Mouse (Mus musculus) small intestine, adult 2 months (tissue): ENCODE data around the gene Vav1. TPM values are rescaled to one million over a fixed set of nuclear protein-coding genes. Genes with fewer than 3 reads are reported as not detected.

Experiments used
- H3K27ac ChIP-seq: fragments of 200-500 bp; 2 replicates; pipeline ENCODE4 v1.5.1; 2012; ENCODE audit warnings: low read depth, low read length, control low read depth, inconsistent platforms; ENCODE audit not compliant: insufficient read depth
- H3K27me3 ChIP-seq: fragments of 200-500 bp; 2 replicates; pipeline ENCODE4 v1.6.1; 2012; ENCODE audit warnings: mild to moderate bottlenecking, moderate library complexity, low read length, inconsistent platforms; ENCODE audit not compliant: control insufficient read depth, insufficient read depth
- H3K36me3 ChIP-seq: fragments of 200-500 bp; 2 replicates; pipeline ENCODE4 v1.6.1; 2012; ENCODE audit warnings: mild to moderate bottlenecking, low read length, control low read depth, inconsistent platforms; ENCODE audit not compliant: control insufficient read depth, insufficient read depth
- H3K4me1 ChIP-seq: fragments of 200-500 bp; 2 replicates; pipeline ENCODE4 v1.6.1; 2012; ENCODE audit warnings: low read length, inconsistent platforms, mixed read lengths; ENCODE audit not compliant: control insufficient read depth, insufficient read depth, insufficient read length
- H3K4me3 ChIP-seq: fragments of 200-500 bp; 2 replicates; pipeline ENCODE4 v1.5.1; 2012; ENCODE audit warnings: low read depth, mild to moderate bottlenecking, control low read depth, inconsistent platforms, low read length, moderate library complexity
- CTCF ChIP-seq: fragments of 200-500 bp; IDR thresholded peaks from 2 replicates; pipeline ENCODE4 v1.5.1; 2012; ENCODE audit warnings: low read depth, mild to moderate bottlenecking, control low read depth, inconsistent platforms, low read length, moderate library complexity, mixed read lengths; ENCODE audit not compliant: insufficient replicate concordance, insufficient read length; ENCODE audit errors: extremely low read depth
- POLR2A ChIP-seq: fragments of 200-500 bp; IDR thresholded peaks from 2 replicates; pipeline ENCODE4 v1.6.1; 2012; ENCODE audit warnings: low read depth, mild to moderate bottlenecking, control low read depth, inconsistent platforms, low read length, moderate library complexity
- WGBS: fragments of 180-500 bp; shearing (Covaris S2); methylation state at CpG from one replicate; pipeline ENCODE4 v1.1.7; 2018; 5-methylcytosine and 5-hydroxymethylcytosine counted together
- polyA plus RNA-seq: library from polyadenylated mRNA; depleted of rRNA; stranded (reverse); fragments of >200 nt; gene quantifications from 2 replicates; pipeline ENCODE4 v1.2.3, GENCODE M21; 2012

Vav1 gene
- polyA plus RNA-seq, 1 experiment, result 6.1 TPM

DNA sequence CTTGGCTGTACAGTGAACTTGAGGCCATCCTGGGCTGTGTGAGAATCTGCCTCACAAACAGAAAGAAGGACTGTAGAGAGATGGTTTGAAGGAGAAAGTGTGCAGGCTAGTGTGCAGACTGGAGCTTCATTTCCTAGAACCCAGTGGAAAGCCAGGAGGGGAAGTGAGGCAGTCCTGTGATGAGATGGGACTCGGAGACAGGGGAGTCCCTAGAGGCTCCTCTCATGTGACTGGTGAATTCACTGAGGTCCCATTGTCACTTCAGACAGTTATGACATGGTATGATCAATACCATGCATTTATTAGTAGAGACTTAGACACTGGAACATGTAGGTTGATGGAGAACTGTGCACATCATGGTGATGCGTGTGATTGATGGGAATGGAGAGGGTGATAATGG, 13.4 kb downstream of the Vav1 start:
- H3K27me3 ChIP-seq, result no peaks in the 10 kb centered on the region
- TF ChIP-seq POLR2A (no peak), CTCF (no peak)
- no peaks in the 10 kb centered on the region for H3K4me1 ChIP-seq
- H3K36me3 ChIP-seq, result no peaks in the 10 kb centered on the region
- no peak overlapping the region for H3K27ac ChIP-seq
- WGBS, result 93% methylated on average over 2 of the region's 2 CpGs
- no peak overlapping the region for H3K4me3 ChIP-seq

DNA sequence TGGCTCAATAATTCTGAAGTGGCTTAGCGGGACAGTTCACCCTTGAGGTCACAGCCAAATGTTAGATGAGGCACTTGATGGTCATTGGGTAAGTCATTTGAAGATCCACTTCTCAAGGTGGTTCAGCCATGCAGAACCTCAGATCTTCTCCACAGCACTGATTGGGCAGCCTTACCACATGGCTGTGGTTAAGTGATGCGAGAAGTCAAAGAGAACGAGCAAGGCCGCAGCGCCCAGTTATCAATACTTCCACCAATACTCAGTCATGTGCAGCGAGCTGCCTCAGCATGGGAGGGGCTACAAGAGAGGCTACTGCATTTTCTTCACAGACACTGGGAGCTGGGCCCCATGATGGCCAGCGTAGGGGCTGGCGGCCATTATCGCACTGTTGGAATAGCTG, 14.1 kb downstream of the Vav1 start:
- Histone ChIP-seq H3K4me3 (no peak overlapping the region), H3K36me3 (no peaks in the 10 kb centered on the region), H3K27ac (no peak overlapping the region), H3K4me1 (no peaks in the 10 kb centered on the region), H3K27me3 (no peaks in the 10 kb centered on the region)
- WGBS, result 92% methylated on average over 9 of the region's 9 CpGs
- TF ChIP-seq CTCF (no peak), POLR2A (no peak)

DNA sequence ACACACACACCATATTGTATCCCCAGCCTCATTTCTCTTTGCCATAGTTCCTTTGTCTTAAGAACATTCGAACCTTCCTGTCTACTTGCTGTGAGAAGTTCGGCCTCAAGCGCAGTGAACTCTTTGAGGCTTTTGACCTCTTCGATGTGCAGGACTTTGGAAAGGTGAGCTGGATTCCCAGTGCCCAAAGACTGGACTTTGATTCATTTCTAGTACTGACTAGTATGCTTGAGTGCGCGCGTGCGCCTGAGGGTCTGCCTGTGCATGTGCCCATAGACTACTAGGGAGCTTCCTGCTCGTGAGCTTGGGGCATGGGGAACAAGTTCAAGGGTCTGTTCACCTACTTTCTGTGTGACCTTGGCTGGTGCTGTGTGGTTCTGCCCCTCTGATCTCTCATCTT, 17.0 kb downstream of the Vav1 start:
- TF ChIP-seq CTCF (no peak), POLR2A (no peak)
- Histone ChIP-seq H3K4me3 (no peak overlapping the region), H3K4me1 (no peaks in the 10 kb centered on the region), H3K27me3 (no peaks in the 10 kb centered on the region), H3K36me3 (no peaks in the 10 kb centered on the region), H3K27ac (no peak overlapping the region)
- 92% methylated on average over 9 of the region's 9 CpGs for WGBS

DNA sequence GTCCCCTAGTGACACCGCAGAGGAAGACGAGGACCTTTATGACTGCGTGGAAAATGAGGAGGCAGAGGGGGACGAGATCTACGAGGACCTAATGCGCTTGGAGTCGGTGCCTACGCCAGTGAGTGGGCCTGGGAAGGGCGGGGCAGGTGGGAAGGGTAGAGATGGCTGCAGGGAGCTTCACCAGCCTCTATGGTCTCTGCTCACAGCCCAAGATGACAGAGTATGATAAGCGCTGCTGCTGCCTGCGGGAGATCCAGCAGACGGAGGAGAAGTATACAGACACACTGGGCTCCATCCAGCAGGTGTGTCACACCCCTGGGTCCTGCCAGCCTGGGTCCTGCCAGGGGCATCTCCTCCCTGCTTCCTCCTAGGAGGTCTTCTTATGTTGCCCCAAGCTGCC, 18.1 kb downstream of the Vav1 start:
- Histone ChIP-seq H3K4me1 (no peaks in the 10 kb centered on the region), H3K27me3 (no peaks in the 10 kb centered on the region), H3K27ac (no peak overlapping the region), H3K36me3 (no peaks in the 10 kb centered on the region), H3K4me3 (no peak overlapping the region)
- 82% methylated on average over 12 of the region's 12 CpGs for WGBS
- TF ChIP-seq POLR2A (no peak), CTCF (no peak)

DNA sequence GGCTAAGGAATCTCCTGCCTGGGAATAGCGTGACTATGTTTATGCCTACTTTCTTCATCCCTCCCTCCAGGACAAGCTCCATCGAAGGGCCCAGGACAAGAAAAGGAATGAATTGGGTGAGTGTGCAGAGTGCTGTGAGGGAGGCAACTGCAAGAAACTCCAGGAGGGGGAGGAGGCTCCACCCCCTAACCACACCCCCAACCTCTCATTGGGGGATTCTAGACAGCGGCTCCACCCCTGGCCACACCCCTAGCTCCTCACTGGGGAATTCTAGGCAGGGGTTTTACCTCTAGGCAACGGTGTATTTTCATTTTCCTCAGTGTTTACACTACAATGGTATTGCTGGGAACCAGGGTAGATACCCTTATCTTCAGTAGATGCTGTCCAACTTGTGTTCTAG, 26.7 kb downstream of the Vav1 start:
- TF ChIP-seq POLR2A (no peak), CTCF (no peak)
- Histone ChIP-seq H3K36me3 (peaks cover 2% of the 10 kb centered on the region; the same call in 1 of the 2 replicates), H3K27me3 (no peaks in the 10 kb centered on the region), H3K27ac (no peak overlapping the region), H3K4me3 (no peak overlapping the region), H3K4me1 (peaks cover 4% of the 10 kb centered on the region; the same call in 1 of the 2 replicates)
- WGBS, result 61% methylated on average over 4 of the region's 4 CpGs

DNA sequence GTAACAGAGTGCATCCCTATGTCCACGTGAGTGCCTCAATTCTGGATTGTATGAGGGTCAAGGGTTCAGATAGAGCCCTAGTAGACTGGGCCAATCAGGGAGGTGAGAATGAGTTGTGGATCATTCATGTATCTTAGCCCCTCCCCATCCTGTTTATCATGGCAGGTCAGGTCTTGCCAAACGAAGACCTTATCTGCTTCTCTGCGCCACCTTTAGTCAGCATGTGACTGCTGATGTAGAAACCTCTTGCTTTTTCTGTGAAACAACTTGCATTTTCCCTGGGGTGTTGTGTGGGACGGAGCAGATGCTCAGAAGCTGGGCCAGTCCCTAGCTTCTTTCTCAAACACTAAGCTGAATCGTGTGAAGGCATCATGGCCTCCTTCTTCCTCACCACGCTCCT, 28.2 kb downstream of the Vav1 start:
- peaks cover 5% of the 10 kb centered on the region; the same call in 1 of the 2 replicates for H3K4me1 ChIP-seq
- H3K27ac ChIP-seq, result no peak overlapping the region
- TF ChIP-seq POLR2A, result no peak
- TF ChIP-seq CTCF, result no peak
- WGBS, result 54% methylated on average over 6 of the region's 6 CpGs
- H3K27me3 ChIP-seq, result no peaks in the 10 kb centered on the region
- no peak overlapping the region for H3K4me3 ChIP-seq
- peaks cover 2% of the 10 kb centered on the region; the same call in 1 of the 2 replicates for H3K36me3 ChIP-seq

DNA sequence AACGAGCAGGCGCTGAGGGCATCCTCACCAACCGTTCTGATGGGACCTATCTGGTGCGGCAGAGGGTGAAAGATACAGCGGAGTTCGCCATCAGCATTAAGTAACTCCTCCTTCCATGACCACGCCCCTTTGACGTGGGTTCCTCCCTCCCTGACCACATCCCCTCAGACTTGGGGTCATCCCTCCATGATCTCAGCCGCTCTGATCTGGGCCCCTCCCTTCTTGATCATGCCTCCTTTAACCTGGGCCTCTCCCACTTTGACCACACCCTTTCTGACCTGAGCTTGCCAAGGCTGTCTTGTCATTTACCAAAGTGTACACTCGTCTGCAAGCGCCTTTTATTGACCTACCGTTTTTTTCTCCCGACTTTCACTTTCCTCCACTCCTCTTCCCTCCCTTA, 32.9 kb downstream of the Vav1 start:
- Histone ChIP-seq H3K27me3 (no peaks in the 10 kb centered on the region), H3K4me1 (peaks cover 4% of the 10 kb centered on the region; the same call in 1 of the 2 replicates), H3K27ac (no peak overlapping the region), H3K36me3 (peaks cover 2% of the 10 kb centered on the region; the same call in 1 of the 2 replicates), H3K4me3 (peak overlapping the region; percentile 29)
- 24% methylated on average over 13 of the region's 13 CpGs for WGBS
- TF ChIP-seq POLR2A, result no peak
- no peak for TF ChIP-seq CTCF

DNA sequence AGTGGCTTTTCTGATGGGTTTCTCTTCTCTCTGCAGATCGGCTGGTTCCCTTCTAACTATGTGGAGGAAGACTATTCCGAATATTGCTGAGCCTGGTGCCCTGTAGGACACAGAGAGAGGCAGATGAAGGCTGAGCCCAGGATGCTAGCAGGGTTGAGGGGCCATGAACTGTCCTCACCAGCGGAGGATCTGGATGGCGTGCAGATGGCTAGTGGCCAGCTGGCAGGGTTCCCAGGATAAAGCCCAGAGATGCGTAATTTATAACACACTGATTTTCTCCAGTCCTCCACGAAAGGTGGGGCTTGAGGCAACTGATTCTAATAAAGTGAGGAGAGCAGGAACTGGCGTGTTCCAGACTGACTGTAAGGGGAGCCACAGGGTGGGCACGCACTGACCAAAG, 48.7 kb downstream of the Vav1 start:
- peaks cover 5% of the 10 kb centered on the region; the same call in 1 of the 2 replicates for H3K4me1 ChIP-seq
- no peak overlapping the region for H3K27ac ChIP-seq
- H3K27me3 ChIP-seq, result no peaks in the 10 kb centered on the region
- H3K4me3 ChIP-seq, result no peak overlapping the region
- no peak for TF ChIP-seq POLR2A
- no peak for TF ChIP-seq CTCF
- H3K36me3 ChIP-seq, result 0 out of 2 replicates have a peak, but pooled peaks cover 3% of the 10 kb centered on the region
- 31% methylated on average over 8 of the region's 8 CpGs for WGBS
